Mouse (Mus musculus) ovary, adult 10 weeks (tissue): ENCODE measurements around the gene Pdia3. TPM values are rescaled to one million over a fixed set of nuclear protein-coding genes. Genes with fewer than 3 reads are reported as not detected.

ENCODE experiments used
- polyA plus RNA-seq: library from polyadenylated mRNA; stranded (reverse); fragments of 350-450 nt; fragmentation: Illumina TruSeq; extraction: RNeasy Lipid Tissue Mini Kit (QIAGEN cat#74804); gene quantifications from one replicate; pipeline ENCODE4 v1.2.3, GENCODE M21; 2014

Pdia3 gene
- polyA plus RNA-seq: 2,346 TPM

GRCm38 (mm10) chr2:121413387-121414042 lies at the start of gene Pdia3, which contains the start of gene Catsper2:
Pdia3 (plus strand) TSS chr2:121413775.
Catsper2 (minus strand) TSS chr2:121413792.

GRCm38 (mm10) chr2:121386961-121387575 lies 26.5 kb upstream of the Pdia3 start, which contains the start of gene Strc:
Strc (minus strand) TSS chr2:121387168.

GRCm38 (mm10) chr2:121444178-121444577 lies 30.6 kb downstream of the Pdia3 start, which contains the start of gene Ell3:
Ell3 (minus strand) TSS chr2:121444278.

GRCm38 (mm10) chr2:121448739-121449535 lies 35.4 kb downstream of the Pdia3 start, which contains the start of gene Serf2:
Serf2 (plus strand) TSS chr2:121449195.

GRCm38 (mm10) chr2:121452990-121453389 lies 39.4 kb downstream of the Pdia3 start, which contains the start of gene Hypk:
Hypk (plus strand) TSS chr2:121453290.

GRCm38 (mm10) chr2:121456692-121457642 lies 43.4 kb downstream of the Pdia3 start, which contains the start of gene Serinc4:
Serinc4 (minus strand) TSS chr2:121456781.

GRCm38 (mm10) chr2:121473301-121474179 lies 60.0 kb downstream of the Pdia3 start, which contains the start of gene Mfap1b:
Mfap1b (minus strand) TSS chr2:121474067.

Other genes starting within 250 kb of the Pdia3 start
- 59.0 TPM for gene Tubgcp4, start 243.1 kb upstream of the Pdia3 start, polyA plus RNA-seq
- 28.9 TPM for gene Zscan29, start 242.7 kb upstream of the Pdia3 start, polyA plus RNA-seq
- gene Trp53bp1, start 142.4 kb upstream of the Pdia3 start, polyA plus RNA-seq: 23.7 TPM
- 1.8 TPM for gene Map1a, start 124.2 kb upstream of the Pdia3 start, polyA plus RNA-seq
- gene Ppip5k1, start 58.4 kb upstream of the Pdia3 start, polyA plus RNA-seq: 6.1 TPM
- 0.60 TPM for gene Ckmt1, start 56.1 kb upstream of the Pdia3 start, polyA plus RNA-seq
- not detected for gene Strc, start 26.6 kb upstream of the Pdia3 start, polyA plus RNA-seq
- 1.3 TPM for gene Catsper2, start within 50 bp of the Pdia3 start, polyA plus RNA-seq
- gene Ell3, start 30.5 kb downstream of the Pdia3 start, polyA plus RNA-seq: 0.74 TPM
- gene Serf2, start 35.4 kb downstream of the Pdia3 start, polyA plus RNA-seq: 84.3 TPM
- 36.4 TPM for gene Hypk, start 39.5 kb downstream of the Pdia3 start, polyA plus RNA-seq
- gene Serinc4, start 43.0 kb downstream of the Pdia3 start, polyA plus RNA-seq: not detected
- 75.0 TPM for gene Mfap1b, start 60.3 kb downstream of the Pdia3 start, polyA plus RNA-seq
- 105 TPM for gene Mfap1a, start 92.9 kb downstream of the Pdia3 start, polyA plus RNA-seq
- gene Wdr76, start 92.9 kb downstream of the Pdia3 start, polyA plus RNA-seq: 28.8 TPM